Mouse (Mus musculus): ENCODE data around the gene Lhx4. TPM values are rescaled to one million over a fixed set of nuclear protein-coding genes. Genes with fewer than 3 reads are reported as not detected.

The Lhx4 gene
- total and polyA plus RNA-seq, 2 experiments, result not detected

GRCm38 (mm10) chr1:155713306-155713705 lies 38.2 kb downstream of the Lhx4 start:
- Histone ChIP-seq H3K9ac (ENCODE audit: low read depth, low read length) (no peak overlapping the region), H3K4me3 (ENCODE audit: insufficient read depth, low read depth, low read length) (no peak overlapping the region), H3K4me1 (ENCODE audit: control insufficient read depth, insufficient read depth, low read length) (no peaks in the 10 kb centered on the region), H3K36me3 (ENCODE audit: control insufficient read depth, insufficient read depth, low read length) (no peaks in the 10 kb centered on the region), H3K79me2 (ENCODE audit: control insufficient read depth, insufficient read depth, low read length) (no peaks in the 10 kb centered on the region), H3K27ac (replicated peaks; ENCODE audit: insufficient read depth, low read depth, low read length) (no peak overlapping the region), H3K27me3 (ENCODE audit: control insufficient read depth, insufficient read depth, low read length) (no peaks in the 10 kb centered on the region)
- TF ChIP-seq POLR2A (IDR thresholded peaks at IDR 0.05; ENCODE audit: extremely low read depth, insufficient read depth, low read length), result no peak
- no peak for TF ChIP-seq CTCF (IDR thresholded peaks at IDR 0.05; ENCODE audit: low read depth, low read length)
- WGBS, result 43% methylated on average over 2 of the region's 2 CpGs
- DNase-seq (ENCODE audit: extremely low read depth, low read depth, low spot score), result no peak

- no peak overlapping the region for H3K4me3 ChIP-seq (ENCODE audit: insufficient read depth, low read depth, low read length)
- H3K4me1 ChIP-seq (ENCODE audit: control insufficient read depth, insufficient read depth, low read length), result no peaks in the 10 kb centered on the region
- H3K27me3 ChIP-seq (ENCODE audit: control insufficient read depth, insufficient read depth, low read length), result no peaks in the 10 kb centered on the region
- 61% methylated on average over 5 of the region's 5 CpGs for WGBS
- H3K79me2 ChIP-seq (ENCODE audit: control insufficient read depth, insufficient read depth, low read length), result no peaks in the 10 kb centered on the region
- H3K27ac ChIP-seq (replicated peaks; ENCODE audit: insufficient read depth, low read depth, low read length), result no peak overlapping the region
- no peaks in the 10 kb centered on the region for H3K36me3 ChIP-seq (ENCODE audit: control insufficient read depth, insufficient read depth, low read length)
- no peak overlapping the region for H3K9ac ChIP-seq (ENCODE audit: low read depth, low read length)
- TF ChIP-seq CTCF (IDR thresholded peaks at IDR 0.05; ENCODE audit: low read depth, low read length) (no peak), POLR2A (IDR thresholded peaks at IDR 0.05; ENCODE audit: extremely low read depth, insufficient read depth, low read length) (no peak)
- DNase-seq (ENCODE audit: extremely low read depth, low read depth, low spot score), result no peak
These were observed 47.3 kb downstream of the Lhx4 start for GRCm38 (mm10) chr1:155704182-155704581.

GRCm38 (mm10) chr1:155703191-155703680 lies 48.2 kb downstream of the Lhx4 start:
- WGBS, result 82% methylated on average over 5 of the region's 5 CpGs
- H3K9ac ChIP-seq (ENCODE audit: low read depth, low read length), result no peak overlapping the region
- no peaks in the 10 kb centered on the region for H3K4me1 ChIP-seq (ENCODE audit: control insufficient read depth, insufficient read depth, low read length)
- no peak for DNase-seq (ENCODE audit: extremely low read depth, low read depth, low spot score)
- H3K4me3 ChIP-seq (ENCODE audit: insufficient read depth, low read depth, low read length), result no peak overlapping the region
- H3K27me3 ChIP-seq (ENCODE audit: control insufficient read depth, insufficient read depth, low read length), result no peaks in the 10 kb centered on the region
- H3K36me3 ChIP-seq (ENCODE audit: control insufficient read depth, insufficient read depth, low read length), result no peaks in the 10 kb centered on the region
- no peak overlapping the region for H3K27ac ChIP-seq (replicated peaks; ENCODE audit: insufficient read depth, low read depth, low read length)
- TF ChIP-seq CTCF (IDR thresholded peaks at IDR 0.05; ENCODE audit: low read depth, low read length) (no peak), POLR2A (IDR thresholded peaks at IDR 0.05; ENCODE audit: extremely low read depth, insufficient read depth, low read length) (no peak)
- no peaks in the 10 kb centered on the region for H3K79me2 ChIP-seq (ENCODE audit: control insufficient read depth, insufficient read depth, low read length)

- no peak overlapping the region for H3K27ac ChIP-seq (replicated peaks; ENCODE audit: insufficient read depth, low read depth, low read length)
- no peaks in the 10 kb centered on the region for H3K79me2 ChIP-seq (ENCODE audit: control insufficient read depth, insufficient read depth, low read length)
- H3K4me1 ChIP-seq (ENCODE audit: control insufficient read depth, insufficient read depth, low read length), result no peaks in the 10 kb centered on the region
- DNase-seq (ENCODE audit: extremely low read depth, low read depth, low spot score), result no peak
- no peak overlapping the region for H3K9ac ChIP-seq (ENCODE audit: low read depth, low read length)
- H3K27me3 ChIP-seq (ENCODE audit: control insufficient read depth, insufficient read depth, low read length), result no peaks in the 10 kb centered on the region
- TF ChIP-seq CTCF (IDR thresholded peaks at IDR 0.05; ENCODE audit: low read depth, low read length) (no peak), POLR2A (IDR thresholded peaks at IDR 0.05; ENCODE audit: extremely low read depth, insufficient read depth, low read length) (no peak)
- H3K36me3 ChIP-seq (ENCODE audit: control insufficient read depth, insufficient read depth, low read length), result no peaks in the 10 kb centered on the region
- no peak overlapping the region for H3K4me3 ChIP-seq (ENCODE audit: insufficient read depth, low read depth, low read length)
These were observed 50.6 kb downstream of the Lhx4 start for GRCm38 (mm10) chr1:155700886-155701285.

- DNase-seq (ENCODE audit: extremely low read depth, low read depth, low spot score), result no peak
- no peak overlapping the region for H3K9ac ChIP-seq (ENCODE audit: low read depth, low read length)
- no peaks in the 10 kb centered on the region for H3K4me1 ChIP-seq (ENCODE audit: control insufficient read depth, insufficient read depth, low read length)
- TF ChIP-seq CTCF (IDR thresholded peaks at IDR 0.05; ENCODE audit: low read depth, low read length) (no peak), POLR2A (IDR thresholded peaks at IDR 0.05; ENCODE audit: extremely low read depth, insufficient read depth, low read length) (no peak)
- no peaks in the 10 kb centered on the region for H3K36me3 ChIP-seq (ENCODE audit: control insufficient read depth, insufficient read depth, low read length)
- H3K79me2 ChIP-seq (ENCODE audit: control insufficient read depth, insufficient read depth, low read length), result no peaks in the 10 kb centered on the region
- WGBS, result 72% methylated on average over 17 of the region's 17 CpGs
- H3K4me3 ChIP-seq (ENCODE audit: insufficient read depth, low read depth, low read length), result no peak overlapping the region
- H3K27me3 ChIP-seq (ENCODE audit: control insufficient read depth, insufficient read depth, low read length), result no peaks in the 10 kb centered on the region
- H3K27ac ChIP-seq (replicated peaks; ENCODE audit: insufficient read depth, low read depth, low read length), result no peak overlapping the region
These were observed 52.9 kb downstream of the Lhx4 start for GRCm38 (mm10) chr1:155698373-155699159.

GRCm38 (mm10) chr1:155693443-155693842 lies 58.0 kb downstream of the Lhx4 start:
- no peaks in the 10 kb centered on the region for H3K27me3 ChIP-seq (ENCODE audit: control insufficient read depth, insufficient read depth, low read length)
- H3K4me3 ChIP-seq (ENCODE audit: insufficient read depth, low read depth, low read length), result no peak overlapping the region
- 88% methylated on average over 5 of the region's 5 CpGs for WGBS
- H3K27ac ChIP-seq (replicated peaks; ENCODE audit: insufficient read depth, low read depth, low read length), result no peak overlapping the region
- no peaks in the 10 kb centered on the region for H3K4me1 ChIP-seq (ENCODE audit: control insufficient read depth, insufficient read depth, low read length)
- no peaks in the 10 kb centered on the region for H3K36me3 ChIP-seq (ENCODE audit: control insufficient read depth, insufficient read depth, low read length)
- no peaks in the 10 kb centered on the region for H3K79me2 ChIP-seq (ENCODE audit: control insufficient read depth, insufficient read depth, low read length)
- no peak for TF ChIP-seq CTCF (IDR thresholded peaks at IDR 0.05; ENCODE audit: low read depth, low read length)
- TF ChIP-seq POLR2A (IDR thresholded peaks at IDR 0.05; ENCODE audit: extremely low read depth, insufficient read depth, low read length), result no peak
- no peak for DNase-seq (ENCODE audit: extremely low read depth, low read depth, low spot score)
- H3K9ac ChIP-seq (ENCODE audit: low read depth, low read length), result no peak overlapping the region

Data from liver, adult 2 months (tissue).